8 mouse cellular contexts compared by ENCODE assay signal in genomic region chr2:118728337-118728736, GRCm38 (mm10). TPM values are rescaled to one million over a fixed set of nuclear protein-coding genes. Genes with fewer than 3 reads are reported as not detected.
DNase-seq lines count a peak whose midpoint lies in the region; ATAC-seq and TF ChIP-seq lines count a peak whose summit lies in the region.

TSS of gene Plcb2 (minus strand) at chr2:118728438.

- peaks cover 33% of the 10 kb centered on the region for H3K4me1 ChIP-seq in kidney, embryonic 15.5 days
- peaks cover 6% of the 10 kb centered on the region for H3K4me1 ChIP-seq in lung, adult 2 months (ENCODE audit: control insufficient read depth, insufficient read depth, low read length)
- H3K4me1 ChIP-seq in stomach, postnatal 0 days (replicated peaks; ENCODE audit: control insufficient read depth, insufficient read depth) = peaks cover 5% of the 10 kb centered on the region
- no peaks in the 10 kb centered on the region for H3K4me1 ChIP-seq in midbrain, embryonic 16.5 days (ENCODE audit: control insufficient read depth, insufficient read depth, low read length)

- no peaks in the 10 kb centered on the region for H3K9me3 ChIP-seq in kidney, embryonic 15.5 days (replicated peaks)
- no peaks in the 10 kb centered on the region for H3K9me3 ChIP-seq in stomach, postnatal 0 days (ENCODE audit: control insufficient read depth, low read length)
- no peaks in the 10 kb centered on the region for H3K9me3 ChIP-seq in midbrain, embryonic 16.5 days (replicated peaks; ENCODE audit: control insufficient read depth, low read length, poor library complexity, severe bottlenecking)

- H3K27me3 ChIP-seq in kidney, embryonic 15.5 days = peaks cover 59% of the 10 kb centered on the region
- H3K27me3 ChIP-seq in stomach, postnatal 0 days (ENCODE audit: control insufficient read depth, insufficient read depth, low read length) = no peaks in the 10 kb centered on the region
- H3K27me3 ChIP-seq in midbrain, embryonic 16.5 days (ENCODE audit: control insufficient read depth, insufficient read depth, low read depth, low read length) = 0 out of 2 replicates have a peak, but pooled peaks cover 2% of the 10 kb centered on the region

- no peak within 1 kb of the TSS for H3K9ac ChIP-seq in kidney, embryonic 15.5 days
- peak within 1 kb of the TSS; percentile 45; the same call in 1 of the 2 replicates for H3K9ac ChIP-seq in stomach, postnatal 0 days (ENCODE audit: low read length)
- no peak within 1 kb of the TSS for H3K9ac ChIP-seq in midbrain, embryonic 16.5 days (ENCODE audit: low read depth, low read length)

- peak within 1 kb of the TSS; percentile 41 for H3K4me2 ChIP-seq in kidney, embryonic 15.5 days
- peak within 1 kb of the TSS; percentile 35 for H3K4me2 ChIP-seq in stomach, postnatal 0 days (replicated peaks; ENCODE audit: low read depth)
- no peak within 1 kb of the TSS for H3K4me2 ChIP-seq in midbrain, embryonic 16.5 days (ENCODE audit: low read length)

- DNase-seq in kidney, adult 18-20 months = no peak
- DNase-seq in lung, adult 2 months = peak; percentile 34
- DNase-seq in stomach, postnatal 0 days (ENCODE audit: low spot score) = no peak
- no peak for DNase-seq in layer of hippocampus, postnatal 14 days (ENCODE audit: low spot score in 2 of 2)
- no peak for DNase-seq in urinary bladder, postnatal 10 days (ENCODE audit: low spot score)

- no peak for TF ChIP-seq EP300 in stomach, postnatal 0 days (optimal IDR thresholded peaks at IDR 0.05)

- 0 out of 2 replicates have a peak within 1 kb of the TSS, but pooled peaks have one; percentile 5 for H3K4me3 ChIP-seq in kidney, embryonic 15.5 days (replicated peaks)
- H3K4me3 ChIP-seq in lung, adult 2 months (replicated peaks; ENCODE audit: extremely low read depth, low read depth, low read length) = peak within 1 kb of the TSS; percentile 55
- H3K4me3 ChIP-seq in stomach, postnatal 0 days (ENCODE audit: low read depth, low read length) = no peak within 1 kb of the TSS
- no peak within 1 kb of the TSS for H3K4me3 ChIP-seq in midbrain, embryonic 16.5 days (ENCODE audit: low read depth, low read length)

- WGBS in kidney, embryonic 15.5 days = 4% methylated on average over 7 of the region's 7 CpGs
- 12% methylated on average over 7 of the region's 7 CpGs for WGBS in lung, adult 2 months
- WGBS in stomach, postnatal 0 days = 20% methylated on average over 7 of the region's 7 CpGs
- WGBS in midbrain, embryonic 16.5 days = 24% methylated on average over 7 of the region's 7 CpGs

- no peaks in the 10 kb centered on the region for H3K36me3 ChIP-seq in kidney, embryonic 15.5 days
- H3K36me3 ChIP-seq in stomach, postnatal 0 days (ENCODE audit: control insufficient read depth, insufficient read depth, low read length) = no peaks in the 10 kb centered on the region
- no peaks in the 10 kb centered on the region for H3K36me3 ChIP-seq in midbrain, embryonic 16.5 days (ENCODE audit: control insufficient read depth, insufficient read depth, low read length)

- TF ChIP-seq POLR2A in lung, adult 2 months (IDR thresholded peaks at IDR 0.05; ENCODE audit: borderline replicate concordance, extremely low read depth, low read depth, low read length) = peak; percentile 51; the same call in 1 of the 2 replicates

- peak; percentile 81 for ATAC-seq in kidney, embryonic 15.5 days (replicated peaks; ENCODE audit: low FRiP score)
- ATAC-seq in erythroblast, adult 5-6 weeks (replicated peaks; ENCODE audit: low FRiP score, poor library complexity, severe bottlenecking) = no peak
- ATAC-seq in stomach, postnatal 0 days (ENCODE audit: low FRiP score, low TSS enrichment) = 0 out of 2 replicates have a peak, but pooled peaks have one; percentile 30
- ATAC-seq in midbrain, embryonic 16.5 days = no peak

- H3K27ac ChIP-seq in kidney, embryonic 15.5 days = peak within 1 kb of the TSS; percentile 78
- H3K27ac ChIP-seq in stomach, postnatal 0 days (replicated peaks) = peak within 1 kb of the TSS; percentile 53
- H3K27ac ChIP-seq in midbrain, embryonic 16.5 days (ENCODE audit: low read length) = no peak within 1 kb of the TSS

- no peak for TF ChIP-seq CTCF in lung, adult 2 months (IDR thresholded peaks at IDR 0.05; ENCODE audit: insufficient read depth, low read length)
- TF ChIP-seq CTCF in stomach, postnatal 0 days (IDR thresholded peaks at IDR 0.05; ENCODE audit: low read depth) = no peak

RNA-seq across cellular contexts. Expression of gene Plcb2, which starts in this region (rescaled TPM):
- polyA plus RNA-seq in kidney, embryonic 15.5 days (2015; fragmentation: Nextera tagmentation; extraction: Ambion mirVana) = 1.5 and 1.9 TPM in 2 replicates
- total RNA-seq in erythroblast, adult 5-6 weeks (2015; ENCODE audit: low replicate concordance) = 30.7 and 38.9 TPM in 2 replicates
- 13.7 and 17.6 TPM in 2 replicates for total RNA-seq in erythroblast, adult 5-6 weeks (2017; ENCODE audit: low replicate concordance)
- polyA plus RNA-seq in lung, adult 2 months (2012; rRNA removed) = 11.8 and 15.2 TPM in 2 replicates
- 0.58 and 0.64 TPM in 2 replicates for polyA plus RNA-seq in stomach, postnatal 0 days (2015; fragmentation: Nextera tagmentation; extraction: Ambion mirVana)
- total RNA-seq in layer of hippocampus, postnatal 14 days (2021) = 1 to 10 TPM; 2.1 to 2.7 TPM
- polyA plus RNA-seq in midbrain, embryonic 16.5 days (2015; fragmentation: Nextera tagmentation; extraction: Ambion mirVana) = 0.44 and 0.50 TPM in 2 replicates

Comparison
In these comparisons a context has a peak if more than half of its experiments do, and no peak if none do; other contexts are left out.
1. Peak in ATAC-seq, H3K27ac ChIP-seq, H3K9ac ChIP-seq and H3K4me2 ChIP-seq in stomach, postnatal 0 days; RNA of the gene not detected or under 1 TPM.
2. H3K4me3 ChIP-seq: peak in kidney, embryonic 15.5 days (single experiment) and lung, adult 2 months (single experiment); none in stomach, postnatal 0 days (single experiment) and midbrain, embryonic 16.5 days (single experiment).